Mouse (Mus musculus) CH12.LX (cell line): ENCODE data around the gene Dip2b.

Source experiments
- CHD1 ChIP-seq: IDR thresholded peaks from 2 replicates; pipeline ENCODE4 v1.6.1; 2012; ENCODE audit warnings: low read depth, low read length, improper control_type of control experiment, inconsistent platforms
- CTCF ChIP-seq, 2 experiments: IDR thresholded peaks in 1 of 2; conservative IDR thresholded peaks in 1 of 2; 2 replicates each; pipeline ENCODE4 v1.5.1; 2011 to 2012; ENCODE audit warnings: low read depth in 2 of 2, low read length in 2 of 2, improper control_type of control experiment in 1 of 2, inconsistent platforms in 1 of 2, mild to moderate bottlenecking in 1 of 2, moderate library complexity in 1 of 2
- EP300 ChIP-seq: IDR thresholded peaks from 2 replicates; pipeline ENCODE4 v1.6.1; 2011; ENCODE audit warnings: low read length, improper control_type of control experiment
- HCFC1 ChIP-seq: IDR thresholded peaks from 2 replicates; pipeline ENCODE4 v1.6.1; 2012; ENCODE audit warnings: low read depth, mild to moderate bottlenecking, inconsistent platforms, low read length, improper control_type of control experiment
- MAX ChIP-seq: IDR thresholded peaks from 2 replicates; pipeline ENCODE4 v1.6.1; 2011; ENCODE audit warnings: low read length, improper control_type of control experiment
- MAZ ChIP-seq: IDR thresholded peaks from 2 replicates; pipeline ENCODE4 v1.6.1; 2012; ENCODE audit warnings: low read depth, mild to moderate bottlenecking, inconsistent platforms, low read length, improper control_type of control experiment, moderate library complexity
- NELFE ChIP-seq: IDR thresholded peaks from 2 replicates; pipeline ENCODE4 v1.6.1; 2011; ENCODE audit warnings: low read depth, low read length, improper control_type of control experiment
- PAX5 ChIP-seq: IDR thresholded peaks from 2 replicates; pipeline ENCODE4 v1.6.1; 2012; ENCODE audit warnings: low read length, inconsistent platforms, mixed read lengths
- POLR2A ChIP-seq: IDR thresholded peaks from 2 replicates; pipeline ENCODE4 v1.6.1; 2011; ENCODE audit warnings: low read depth, mild to moderate bottlenecking, improper control_type of control experiment, low read length
- POLR2AphosphoS2 ChIP-seq: IDR thresholded peaks from 2 replicates; pipeline ENCODE4 v1.6.1; 2011; ENCODE audit warnings: low read depth, low read length, improper control_type of control experiment
- RAD21 ChIP-seq: IDR thresholded peaks from 2 replicates; pipeline ENCODE4 v1.6.1; 2011; ENCODE audit warnings: low read depth, mild to moderate bottlenecking, low read length, improper control_type of control experiment, moderate library complexity
- SMC3 ChIP-seq: IDR thresholded peaks from 2 replicates; pipeline ENCODE4 v1.6.1; 2011; ENCODE audit warnings: low read depth, low read length, improper control_type of control experiment
- TBP ChIP-seq: conservative IDR thresholded peaks from 2 replicates; pipeline ENCODE4 v1.6.1; 2011; ENCODE audit warnings: low read depth, low read length, improper control_type of control experiment
- UBTF ChIP-seq: IDR thresholded peaks from 2 replicates; pipeline ENCODE4 v1.6.1; 2012; ENCODE audit warnings: low read depth, mild to moderate bottlenecking, inconsistent platforms, low read length, improper control_type of control experiment, moderate library complexity

DNA sequence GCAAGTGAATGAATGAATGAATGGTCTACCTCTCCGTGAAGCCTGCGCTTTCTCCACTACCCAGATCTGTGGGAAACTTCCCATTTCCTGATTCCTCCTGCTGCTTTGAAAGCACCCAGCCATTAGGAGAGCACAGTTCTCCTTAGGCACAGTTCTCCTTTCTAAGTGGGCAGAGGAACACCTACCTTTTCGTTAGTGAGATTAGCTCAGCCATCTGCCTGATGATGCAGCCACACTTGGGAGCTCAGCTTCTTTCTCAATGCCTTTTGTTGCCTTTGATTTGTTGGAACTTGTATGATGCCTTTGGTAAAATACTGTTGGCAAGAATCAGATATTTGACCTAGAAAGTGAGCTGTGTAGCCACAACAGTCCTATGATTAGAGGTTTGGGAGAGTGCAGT lies 71.5 kb downstream of the Dip2b start:
- TF ChIP-seq CTCF (conservative IDR thresholded peaks at IDR 0.05 in 1 of 2, IDR thresholded peaks at IDR 0.05 in 1 of 2; ENCODE audit: low read depth in 2 of 2, low read length in 2 of 2) (no peak), CHD1 (no peak), RAD21 (no peak), POLR2A (no peak), EP300 (no peak), PAX5 (no peak), TBP (no peak), POLR2AphosphoS2 (no peak), MAX (no peak), HCFC1 (no peak), MAZ (no peak), SMC3 (no peak), NELFE (no peak), UBTF (no peak)
